Mouse (Mus musculus) G1E (cell line): ENCODE measurements around the gene Prickle1.

ENCODE experiments used
- CTCF ChIP-seq: IDR thresholded peaks from 2 replicates; pipeline ENCODE4 v1.5.1; 2012; ENCODE audit warnings: low read depth, low read length, inconsistent platforms, mixed read lengths
- GATA1 ChIP-seq: IDR thresholded peaks from 2 replicates; pipeline ENCODE4 v1.6.1; 2012; ENCODE audit warnings: borderline replicate concordance, low read length, inconsistent platforms, mixed read lengths
- GATA2 ChIP-seq: IDR thresholded peaks from 2 replicates; pipeline ENCODE4 v1.6.1; 2012; ENCODE audit warnings: low read depth, low read length, inconsistent platforms, borderline replicate concordance

DNA sequence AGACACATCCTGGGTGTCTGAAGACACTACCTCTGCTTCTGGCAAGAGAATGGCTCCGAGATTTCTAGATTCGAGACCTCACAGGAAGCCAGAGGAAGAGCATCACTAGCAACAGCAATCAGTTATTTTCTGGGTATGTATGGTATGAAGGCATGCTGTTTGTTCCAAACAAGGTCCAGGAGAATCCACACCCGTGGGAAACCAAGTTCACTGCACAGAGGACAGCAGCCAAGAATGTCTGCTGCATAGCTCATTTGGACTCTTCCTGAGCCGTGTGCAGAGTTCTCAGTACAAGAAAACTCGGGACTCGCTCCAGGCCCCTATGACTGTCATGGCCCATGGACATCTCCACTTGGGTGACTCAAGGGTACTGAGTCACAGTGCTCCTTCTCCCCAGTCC, 34.2 kb downstream of the Prickle1 start:
- TF ChIP-seq CTCF (no peak), GATA2 (no peak), GATA1 (no peak)
